Comparison of ENCODE assay signal across 7 mouse cellular contexts in the genomic region with DNA sequence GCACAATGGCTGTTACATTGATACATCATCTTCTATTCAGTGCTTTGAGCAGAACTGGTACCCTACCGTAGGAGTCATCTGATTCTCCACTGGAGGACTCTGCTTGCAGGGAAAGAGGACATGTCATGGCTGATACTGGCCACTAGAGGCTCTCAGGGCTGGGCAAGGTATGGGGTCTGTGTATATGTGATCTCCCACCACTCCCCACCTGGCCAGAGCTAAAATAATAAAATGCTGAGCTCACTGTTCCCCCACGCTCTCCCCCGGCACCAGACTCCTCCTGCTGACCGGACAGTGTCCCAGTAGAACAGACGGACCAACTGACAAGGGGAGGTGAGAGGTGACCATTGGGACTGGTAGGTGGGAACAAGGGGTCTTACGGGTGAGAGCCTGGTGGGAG. TPM values are rescaled to one million over a fixed set of nuclear protein-coding genes. Genes with fewer than 3 reads are reported as not detected.
DNase-seq lines count a peak whose midpoint lies in the region; ATAC-seq and TF ChIP-seq lines count a peak whose summit lies in the region.

A gene (plus strand): TSS at position 231 of the 400 bp plus-strand sequence.

- no peak for TF ChIP-seq POLR2A in olfactory bulb, adult 2 months (IDR thresholded peaks at IDR 0.05; ENCODE audit: insufficient read depth, low read depth, low read length)

- intact Hi-C loops in left cerebral cortex, postnatal 4 days (cut with DNase I): no loop called here

- no peak within 1 kb of the TSS for H3K27ac ChIP-seq in forebrain, postnatal 0 days (ENCODE audit: low read depth, low read length)
- 0 out of 2 replicates have a peak within 1 kb of the TSS, but pooled peaks have one; percentile 10 for H3K27ac ChIP-seq in hindbrain, embryonic 15.5 days (replicated peaks)
- peak within 1 kb of the TSS; percentile 33 for H3K27ac ChIP-seq in olfactory bulb, adult 2 months (ENCODE audit: insufficient read depth, low read depth, low read length)

- peak; percentile 28 for DNase-seq in A20 (ENCODE audit: low read depth, low spot score)
- DNase-seq in forebrain, postnatal 0 days: no peak
- no peak for DNase-seq in left cerebral cortex, postnatal 4 days
- DNase-seq in urinary bladder, adult 18-20 months (ENCODE audit: low spot score in 2 of 2): no peak

- peaks cover 35% of the 10 kb centered on the region for H3K36me3 ChIP-seq in forebrain, postnatal 0 days (ENCODE audit: insufficient read depth)
- H3K36me3 ChIP-seq in hindbrain, embryonic 15.5 days: peaks cover 36% of the 10 kb centered on the region

- no peak within 1 kb of the TSS for H3K4me2 ChIP-seq in forebrain, postnatal 0 days (ENCODE audit: low read depth)
- H3K4me2 ChIP-seq in hindbrain, embryonic 15.5 days: no peak within 1 kb of the TSS

- peak; percentile 60 for TF ChIP-seq CTCF in forebrain, postnatal 0 days (IDR thresholded peaks at IDR 0.05; ENCODE audit: low read depth)
- no peak; the same call in 1 of the 2 replicates for TF ChIP-seq CTCF in olfactory bulb, adult 2 months (IDR thresholded peaks at IDR 0.05; ENCODE audit: insufficient read depth, low read depth, low read length)

- H3K27me3 ChIP-seq in forebrain, postnatal 0 days (ENCODE audit: insufficient read depth, low read length): no peaks in the 10 kb centered on the region
- H3K27me3 ChIP-seq in hindbrain, embryonic 15.5 days: no peaks in the 10 kb centered on the region

- 64% methylated on average over 6 of the region's 6 CpGs for WGBS in forebrain, postnatal 0 days
- 61% methylated on average over 6 of the region's 6 CpGs for WGBS in hindbrain, embryonic 15.5 days
- 64% methylated on average over 6 of the region's 6 CpGs for WGBS in olfactory bulb, adult 2 months

- peak; percentile 63 for ATAC-seq in CD4-positive, CD25-positive, alpha-beta regulatory T cell, adult 4 months
- peak; percentile 66 for ATAC-seq in forebrain, postnatal 0 days
- no peak for ATAC-seq in hindbrain, embryonic 15.5 days (ENCODE audit: low FRiP score, low read depth)

- H3K9ac ChIP-seq in forebrain, postnatal 0 days: no peak within 1 kb of the TSS
- no peak within 1 kb of the TSS for H3K9ac ChIP-seq in hindbrain, embryonic 15.5 days

- H3K4me3 ChIP-seq in forebrain, postnatal 0 days (ENCODE audit: low read depth, low read length): no peak within 1 kb of the TSS
- H3K4me3 ChIP-seq in hindbrain, embryonic 15.5 days: no peak within 1 kb of the TSS
- no peak within 1 kb of the TSS for H3K4me3 ChIP-seq in olfactory bulb, adult 2 months (ENCODE audit: insufficient read depth, low read depth, low read length)

- no peaks in the 10 kb centered on the region for H3K4me1 ChIP-seq in forebrain, postnatal 0 days (ENCODE audit: insufficient read depth)
- peaks cover 10% of the 10 kb centered on the region; the same call in 1 of the 2 replicates for H3K4me1 ChIP-seq in hindbrain, embryonic 15.5 days (replicated peaks)
- H3K4me1 ChIP-seq in olfactory bulb, adult 2 months (ENCODE audit: control insufficient read depth, insufficient read depth, low read length): peaks cover 7% of the 10 kb centered on the region

- no peaks in the 10 kb centered on the region for H3K9me3 ChIP-seq in forebrain, postnatal 0 days (ENCODE audit: low read length)
- no peaks in the 10 kb centered on the region for H3K9me3 ChIP-seq in hindbrain, embryonic 15.5 days

RNA-seq across cellular contexts. Expression of the gene that starts here (rescaled TPM):
- 1 to 10 TPM; 2.5 TPM for polyA plus RNA-seq in CD4-positive, CD25-positive, alpha-beta regulatory T cell, adult 4 months (2017; shearing (Covaris generic))
- total RNA-seq in forebrain, postnatal 0 days (2014; rRNA removed): 0.24 and 1.5 TPM in 2 replicates
- 0.39 and 0.62 TPM in 2 replicates for polyA plus RNA-seq in forebrain, postnatal 0 days (2015; fragmentation: Nextera tagmentation; extraction: Ambion mirVana)
- polyA plus RNA-seq in hindbrain, embryonic 15.5 days (2015; fragmentation: Nextera tagmentation; extraction: Ambion mirVana): 1.7 and 1.8 TPM in 2 replicates
- polyA plus RNA-seq in olfactory bulb, adult 2 months (2012; ENCODE audit: insufficient read depth, insufficient read length, low replicate concordance, missing spikeins): not detected in 2 replicates
- total RNA-seq in left cerebral cortex, postnatal 4 days (2021): 1 to 10 TPM in 1 of 2 experiments, under 1 TPM in 1; 0.87 to 1.0 TPM
